Mouse (Mus musculus) embryo, embryonic 11 days (tissue): ENCODE results near the gene Jam2.

Source experiments
- DNase-seq: peaks from one replicate; pipeline ENCODE4 v3.0.0-alpha.2; 2015

Gene Jam2

DNA sequence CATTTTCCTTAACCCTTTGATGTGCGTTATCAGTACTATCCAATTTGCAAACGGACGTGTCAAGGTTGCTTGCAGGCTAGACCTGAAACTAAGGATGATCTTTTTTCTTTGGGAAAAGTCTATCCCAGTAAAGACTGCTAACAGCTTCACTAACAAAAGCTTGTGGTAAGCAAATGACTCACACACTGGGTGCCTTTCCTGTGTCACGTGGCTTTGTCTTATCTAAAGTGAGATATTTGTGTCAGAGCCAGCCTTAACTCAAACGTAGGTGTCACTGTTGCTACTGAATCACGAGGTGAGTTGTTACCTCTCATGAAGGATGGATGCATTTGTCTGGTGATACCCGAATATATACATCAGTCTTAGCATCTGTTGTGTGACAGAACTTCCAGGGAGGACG is 90.7 kb downstream of the Jam2 start:
- no peak for DNase-seq

DNA sequence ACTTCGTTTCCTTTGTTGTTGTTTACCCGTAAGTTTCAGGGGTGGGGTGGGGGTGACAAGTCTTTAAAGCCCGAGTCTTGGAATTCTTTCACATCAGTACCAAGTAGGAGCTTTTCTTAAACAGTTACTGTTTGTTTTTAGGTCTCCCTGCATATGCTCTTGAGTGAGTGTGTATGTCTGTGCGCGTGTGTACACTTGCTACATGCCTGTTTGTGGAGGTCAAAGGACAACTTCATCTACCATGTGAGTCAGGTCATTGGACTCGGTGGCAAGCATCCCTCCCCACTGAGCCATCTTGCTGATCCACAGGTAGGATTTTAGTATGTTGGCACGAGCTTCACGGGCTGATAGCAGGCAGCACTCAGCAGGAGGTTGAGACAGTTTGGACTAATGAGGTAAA is 99.9 kb downstream of the Jam2 start:
- no peak for DNase-seq

DNA sequence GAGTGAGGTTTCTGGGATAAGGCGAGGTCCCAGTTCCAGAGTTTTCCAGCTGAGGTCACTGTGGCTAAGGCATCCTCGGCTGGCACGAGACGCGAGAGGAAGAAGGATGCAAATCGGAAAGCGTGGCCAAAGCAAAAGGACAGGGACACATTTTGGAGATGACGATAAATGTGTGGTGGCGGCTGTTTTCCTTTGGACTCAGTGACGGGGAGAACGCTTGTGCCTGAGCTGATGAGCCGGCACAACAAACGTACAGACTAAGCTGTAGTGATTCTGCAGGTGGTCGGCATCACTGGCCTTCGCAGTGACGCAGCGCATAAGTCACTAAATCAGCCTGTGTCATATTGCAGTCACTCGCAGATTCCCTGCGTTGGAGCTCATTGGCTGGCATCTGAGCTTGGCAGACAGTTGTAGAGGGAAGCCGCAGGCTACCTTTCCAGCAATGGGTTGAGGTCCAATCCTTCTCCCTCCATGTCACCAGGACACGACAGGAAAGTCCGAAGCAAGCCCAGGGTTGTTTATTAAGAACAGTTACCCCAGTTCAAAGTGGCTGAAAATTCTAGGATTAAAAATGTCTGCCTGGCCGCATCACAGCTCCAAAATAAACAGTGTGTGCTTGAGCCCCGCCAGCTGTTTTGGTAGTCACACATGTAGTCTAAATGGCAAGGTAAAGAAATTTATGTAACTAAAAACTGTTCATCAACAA is 101.2 kb downstream of the Jam2 start:
- peak; percentile 5 for DNase-seq
